Mouse (Mus musculus): ENCODE measurements at regions not wholly inside any gene's neighbourhood (a gene's known extent, or its start where the extent isn't known, plus 50 kb on each side); places are given as distances from the start of the nearest gene placed in this dataset.

- no peak for DNase-seq
- no peak for TF ChIP-seq CTCF (IDR thresholded peaks at IDR 0.05)
- Histone ChIP-seq H3K27ac (no peak overlapping the region), H3K4me3 (no peak overlapping the region)
- intact Hi-C loops (cut with DNase I): no loop called here
Measured at GRCm38 (mm10) chr19:26978640-26979007, 92.9 kb downstream of the Gm815 start.

- H3K27ac ChIP-seq: no peak overlapping the region
- intact Hi-C loops (cut with DNase I): no loop called here
Measured at GRCm38 (mm10) chr19:26979322-26979721, 93.6 kb downstream of the Gm815 start.

GRCm38 (mm10) chr19:26986672-26987071 lies 101.0 kb downstream of the Gm815 start:
- intact Hi-C loops (cut with DNase I): loop anchor here (10.0 kb wide), 1 partner anchor 98 kb away; no protein-coding TSS in a partner anchor
- DNase-seq: no peak
- no peak overlapping the region for H3K27ac ChIP-seq
- no peak for TF ChIP-seq CTCF (IDR thresholded peaks at IDR 0.05)
- H3K4me3 ChIP-seq: no peak overlapping the region

More at GRCm38 (mm10) chr19:26979322-26979721, 93.6 kb downstream of the Gm815 start:
- no peak for TF ChIP-seq CTCF (IDR thresholded peaks at IDR 0.05)
- no peak for DNase-seq
- no peak overlapping the region for H3K4me3 ChIP-seq

- no peak for TF ChIP-seq CTCF (IDR thresholded peaks at IDR 0.05)
- no peak overlapping the region for H3K4me3 ChIP-seq
- DNase-seq: no peak
- intact Hi-C loops (cut with DNase I): loop anchor here (10.0 kb wide), 1 partner anchor 98 kb away; no protein-coding TSS in a partner anchor
- no peak overlapping the region for H3K27ac ChIP-seq
Measured at GRCm38 (mm10) chr19:26987197-26987596, 101.5 kb downstream of the Gm815 start.

- no peak for DNase-seq
- intact Hi-C loops (cut with DNase I): loop anchor here (10.0 kb wide), 1 partner anchor 97 kb away; no protein-coding TSS in a partner anchor
- Histone ChIP-seq H3K27ac (no peak overlapping the region), H3K4me3 (no peak overlapping the region)
- no peak for TF ChIP-seq CTCF (IDR thresholded peaks at IDR 0.05)
Measured at GRCm38 (mm10) chr19:26987909-26988456, 102.3 kb downstream of the Gm815 start.

GRCm38 (mm10) chr19:26994586-26995352 lies 109.1 kb downstream of the Gm815 start:
- Histone ChIP-seq H3K4me3 (no peak overlapping the region), H3K27ac (no peak overlapping the region)
- intact Hi-C loops (cut with DNase I): no loop called here
- no peak for TF ChIP-seq CTCF (IDR thresholded peaks at IDR 0.05)
- no peak for DNase-seq

- intact Hi-C loops (cut with DNase I): no loop called here
- TF ChIP-seq CTCF (IDR thresholded peaks at IDR 0.05): no peak
- no peak for DNase-seq
- H3K4me3 ChIP-seq: no peak overlapping the region
- H3K27ac ChIP-seq: no peak overlapping the region
Measured at GRCm38 (mm10) chr19:26999596-26999995, 113.9 kb downstream of the Gm815 start.

GRCm38 (mm10) chr19:27021930-27022329 lies 136.2 kb downstream of the Gm815 start:
- Histone ChIP-seq H3K4me3 (no peak overlapping the region), H3K27ac (no peak overlapping the region)
- DNase-seq: no peak
- intact Hi-C loops (cut with DNase I): no loop called here
- TF ChIP-seq CTCF (IDR thresholded peaks at IDR 0.05): no peak

GRCm38 (mm10) chr19:27022917-27023316 lies 137.2 kb downstream of the Gm815 start:
- H3K4me3 ChIP-seq: no peak overlapping the region
- DNase-seq: no peak
- intact Hi-C loops (cut with DNase I): no loop called here
- no peak for TF ChIP-seq CTCF (IDR thresholded peaks at IDR 0.05)
- no peak overlapping the region for H3K27ac ChIP-seq

GRCm38 (mm10) chr19:27028834-27029233 lies 143.2 kb downstream of the Gm815 start:
- DNase-seq: no peak
- Histone ChIP-seq H3K4me3 (no peak overlapping the region), H3K27ac (no peak overlapping the region)
- TF ChIP-seq CTCF (IDR thresholded peaks at IDR 0.05): no peak
- intact Hi-C loops (cut with DNase I): no loop called here

- no peak overlapping the region for H3K4me3 ChIP-seq
- intact Hi-C loops (cut with DNase I): no loop called here
- DNase-seq: no peak
- no peak overlapping the region for H3K27ac ChIP-seq
- TF ChIP-seq CTCF (IDR thresholded peaks at IDR 0.05): no peak
Measured at GRCm38 (mm10) chr19:27031030-27031700, 145.5 kb downstream of the Gm815 start.

- peak; percentile 25; the same call in 1 of the 2 replicates for TF ChIP-seq CTCF (IDR thresholded peaks at IDR 0.05)
- Histone ChIP-seq H3K27ac (no peak overlapping the region), H3K4me3 (no peak overlapping the region)
- intact Hi-C loops (cut with DNase I): no loop called here
- no peak for DNase-seq
Measured at GRCm38 (mm10) chr19:27032621-27033020, 146.9 kb downstream of the Gm815 start.

GRCm38 (mm10) chr19:27038298-27038697 lies 152.6 kb downstream of the Gm815 start:
- Histone ChIP-seq H3K27ac (peak overlapping the region; percentile 69), H3K4me3 (peak overlapping the region; percentile 39)
- DNase-seq: no peak
- intact Hi-C loops (cut with DNase I): no loop called here
- TF ChIP-seq CTCF (IDR thresholded peaks at IDR 0.05): no peak

All from gastrocnemius, adult 2 months (tissue).